Mouse (Mus musculus) heart, embryonic 14.5 days (tissue): Measurements from ENCODE around the gene Cdk4. TPM values are rescaled to one million over a fixed set of nuclear protein-coding genes. Genes with fewer than 3 reads are reported as not detected.

ENCODE experiments used
- ATAC-seq: fragments of 200-750 bp; cut with Nextera tagmentation; 2 replicates; pipeline ENCODE4 v1.8.0; 2017; ENCODE audit warnings: low read depth, moderate TSS enrichment; ENCODE audit not compliant: insufficient number of reproducible peaks, insufficient read depth, low FRiP score
- H3K27ac ChIP-seq, 2 experiments: fragments of 200-500 bp in 1 of 2; fragments of 300-500 bp in 1 of 2; sonication (generic) in 1 of 2; replicated peaks in 1 of 2; 2 replicates each; pipeline ENCODE4 v1.5.1; 2012 to 2014; ENCODE audit warnings: low read depth in 2 of 2, low read length in 2 of 2, control low read depth in 1 of 2, mild to moderate bottlenecking in 1 of 2, mixed read lengths in 1 of 2; ENCODE audit not compliant: control insufficient read depth in 1 of 2, insufficient read depth in 1 of 2
- H3K27me3 ChIP-seq: fragments of 300-500 bp; sonication (generic); 2 replicates; pipeline ENCODE4 v1.6.1; 2014; ENCODE audit warnings: mild to moderate bottlenecking, low read length, control low read depth; ENCODE audit not compliant: control insufficient read depth, insufficient read depth
- H3K36me3 ChIP-seq: fragments of 300-500 bp; sonication (generic); 2 replicates; pipeline ENCODE4 v1.6.1; 2014; ENCODE audit warnings: mild to moderate bottlenecking, control low read depth, low read length, mixed read lengths; ENCODE audit not compliant: control insufficient read depth, insufficient read depth
- H3K4me1 ChIP-seq, 2 experiments: fragments of 200-500 bp in 1 of 2; fragments of 300-500 bp in 1 of 2; sonication (generic) in 1 of 2; 2 replicates each; pipeline ENCODE4 v1.6.1; 2012 to 2014; ENCODE audit warnings: low read length in 2 of 2, control low read depth in 1 of 2, mixed read lengths in 1 of 2; ENCODE audit not compliant: control insufficient read depth in 2 of 2, insufficient read depth in 2 of 2
- H3K4me2 ChIP-seq: fragments of 300-500 bp; sonication (generic); 2 replicates; pipeline ENCODE4 v1.6.1; 2014; ENCODE audit warnings: mild to moderate bottlenecking, low read length
- H3K4me3 ChIP-seq, 2 experiments: fragments of 200-500 bp in 1 of 2; fragments of 300-500 bp in 1 of 2; sonication (generic) in 1 of 2; 2 replicates each; pipeline ENCODE4 v1.5.1; 2012 to 2014; ENCODE audit warnings: low read length in 2 of 2, mild to moderate bottlenecking in 2 of 2, control low read depth in 1 of 2, low read depth in 1 of 2, moderate library complexity in 1 of 2; ENCODE audit not compliant: control insufficient read depth in 1 of 2, insufficient read depth in 1 of 2
- H3K9ac ChIP-seq: fragments of 300-500 bp; sonication (generic); 2 replicates; pipeline ENCODE4 v1.6.1; 2014; ENCODE audit warnings: mild to moderate bottlenecking, low read length
- H3K9me3 ChIP-seq: fragments of 300-500 bp; sonication (generic); 2 replicates; pipeline ENCODE4 v1.6.1; 2016; ENCODE audit warnings: low read length, control low read depth; ENCODE audit not compliant: control insufficient read depth
- WGBS: fragments of 180-500 bp; shearing (Covaris S2); extraction: QIAGEN DNeasy Blood & Tissue Kit; methylation state at CpG from one replicate; pipeline ENCODE4 v1.1.7; 2014; 5-methylcytosine and 5-hydroxymethylcytosine counted together
- polyA plus RNA-seq: library from polyadenylated mRNA; unstranded; fragments of >200 nt; fragmentation: Nextera tagmentation; extraction: Ambion mirVana; gene quantifications from 2 replicates; pipeline ENCODE4 v1.2.1, GENCODE M21; 2014

Cdk4 gene
- polyA plus RNA-seq, 1 experiment from 2014 or later: 946 TPM

DNA sequence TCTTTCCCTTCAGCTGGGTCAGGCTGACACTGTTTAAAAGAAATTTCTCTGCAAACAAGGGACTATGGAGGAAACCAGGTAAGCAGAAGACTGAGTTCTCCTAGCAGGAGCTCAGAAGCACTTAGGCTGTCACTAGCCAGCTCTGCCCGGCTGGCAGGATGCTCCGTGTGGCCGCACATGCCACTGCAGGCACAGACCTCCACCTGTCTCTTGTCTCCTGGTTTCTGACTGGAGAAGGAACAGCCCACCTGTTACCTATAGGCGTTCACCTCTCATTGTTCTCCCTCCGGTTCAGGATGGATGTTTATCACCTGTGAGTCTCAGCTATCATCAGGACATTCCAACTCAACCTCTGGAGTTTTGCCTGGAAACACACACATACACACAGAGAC lies 20.6 kb downstream of the Cdk4 start:
- H3K27ac ChIP-seq: no peak overlapping the region
- no peak for ATAC-seq
- 46% methylated on average over 5 of the region's 5 CpGs for WGBS
- no peak overlapping the region for H3K4me2 ChIP-seq
- peaks cover 6 to 23% of the 10 kb centered on the region in 2 experiments; a peak in 3 of 4 replicates for H3K4me1 ChIP-seq
- no peaks in the 10 kb centered on the region for H3K36me3 ChIP-seq
- H3K9ac ChIP-seq: no peak overlapping the region
- H3K4me3 ChIP-seq: no peak overlapping the region
- no peaks in the 10 kb centered on the region for H3K9me3 ChIP-seq
- peaks cover 86% of the 10 kb centered on the region for H3K27me3 ChIP-seq

DNA sequence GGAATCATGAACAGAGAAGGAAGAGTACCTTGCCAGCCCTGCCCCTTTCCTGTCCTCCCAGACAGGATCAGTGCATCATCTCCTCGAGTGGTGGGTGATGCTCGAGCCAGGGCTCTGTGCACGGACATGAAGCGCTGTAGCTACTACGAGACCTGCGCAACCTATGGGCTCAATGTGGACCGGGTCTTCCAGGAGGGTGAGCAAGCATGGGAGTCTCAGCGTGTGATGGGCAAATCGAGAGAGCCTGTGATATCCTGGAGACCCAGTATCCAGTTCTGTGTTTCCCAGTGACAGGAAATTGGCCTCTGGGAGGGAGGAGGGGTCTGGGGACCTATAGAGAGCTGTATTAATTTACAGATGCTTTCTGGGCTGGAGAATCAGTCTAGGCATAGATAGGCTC lies 21.7 kb downstream of the Cdk4 start:
- Histone ChIP-seq H3K4me3 (no peak overlapping the region), H3K4me2 (no peak overlapping the region), H3K36me3 (no peaks in the 10 kb centered on the region), H3K9me3 (no peaks in the 10 kb centered on the region), H3K27me3 (peaks cover 86% of the 10 kb centered on the region), H3K27ac (no peak overlapping the region), H3K4me1 (peaks cover 6 to 13% of the 10 kb centered on the region in 2 experiments; a peak in 3 of 4 replicates), H3K9ac (no peak overlapping the region)
- ATAC-seq: no peak
- whole genome bisulfite sequencing: 70% methylated on average over 9 of the region's 9 CpGs

DNA sequence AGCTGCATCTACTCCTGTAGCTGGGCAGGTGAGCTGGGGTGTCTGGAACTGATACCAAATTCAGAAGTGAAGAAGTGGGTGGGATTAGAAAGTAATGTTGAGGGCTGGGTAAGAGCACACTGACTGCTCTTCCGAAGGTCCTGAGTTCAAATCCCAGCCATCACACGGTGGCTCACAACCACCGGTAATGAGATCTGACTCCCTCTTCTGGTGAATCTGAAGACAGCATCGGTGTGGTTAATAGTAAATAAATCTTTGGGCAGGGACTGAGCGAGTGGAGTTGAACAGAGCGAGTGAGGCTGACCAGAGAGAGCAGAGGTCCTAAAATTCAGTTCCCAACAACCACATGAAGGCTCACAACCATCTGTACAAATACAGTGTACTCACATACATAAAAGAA lies 22.3 kb downstream of the Cdk4 start:
- Histone ChIP-seq H3K4me3 (no peak overlapping the region), H3K9ac (no peak overlapping the region), H3K4me1 (peaks cover 6 to 11% of the 10 kb centered on the region in 2 experiments; a peak in 3 of 4 replicates), H3K9me3 (no peaks in the 10 kb centered on the region), H3K27ac (no peak overlapping the region), H3K36me3 (no peaks in the 10 kb centered on the region), H3K27me3 (peaks cover 86% of the 10 kb centered on the region), H3K4me2 (no peak overlapping the region)
- WGBS: 72% methylated on average over 6 of the region's 6 CpGs
- ATAC-seq: no peak

DNA sequence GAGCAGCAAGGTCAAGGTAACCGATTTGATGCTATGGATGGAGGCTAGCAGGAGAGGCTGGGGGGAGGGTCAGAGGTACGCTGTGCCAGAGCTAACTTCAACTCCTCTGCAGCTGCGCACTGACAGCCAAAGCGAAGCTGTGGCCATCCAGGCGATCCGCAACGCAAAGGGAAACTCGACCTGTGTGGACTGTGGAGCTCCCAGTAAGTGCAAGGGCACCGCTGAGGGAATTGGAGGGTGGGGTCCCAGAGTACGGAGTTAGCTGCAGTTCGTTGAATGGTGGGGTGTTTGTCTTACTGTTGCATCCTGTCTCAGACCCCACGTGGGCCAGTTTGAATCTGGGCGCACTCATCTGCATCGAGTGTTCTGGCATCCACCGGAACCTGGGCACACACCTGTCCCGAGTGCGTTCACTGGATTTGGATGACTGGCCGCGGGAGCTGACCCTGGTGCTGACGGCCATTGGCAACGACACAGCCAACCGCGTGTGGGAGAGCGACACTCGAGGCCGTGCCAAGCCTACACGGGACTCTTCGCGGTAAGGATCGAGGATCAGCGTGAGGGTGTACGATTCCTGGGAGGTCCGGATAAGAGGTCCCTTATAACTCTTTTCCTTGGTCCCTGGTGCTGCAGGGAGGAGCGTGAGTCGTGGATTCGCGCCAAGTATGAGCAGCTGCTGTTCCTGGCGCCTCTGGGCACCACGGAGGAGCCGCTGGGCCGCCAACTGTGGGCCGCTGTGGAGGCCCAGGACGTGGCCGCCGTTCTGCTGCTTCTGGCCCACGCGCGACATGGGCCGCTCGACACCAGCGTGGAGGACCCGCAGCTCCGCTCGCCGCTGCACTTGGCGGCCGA lies 27.5 kb downstream of the Cdk4 start:
- H3K36me3 ChIP-seq: peaks cover under 1% of the 10 kb centered on the region; the same call in 1 of the 2 replicates
- no peaks in the 10 kb centered on the region for H3K9me3 ChIP-seq
- H3K27me3 ChIP-seq: peaks cover 73% of the 10 kb centered on the region
- H3K4me3 ChIP-seq: peak overlapping the region in 1 of 2 experiments; percentile 16; a peak in 2 of 4 replicates
- peak overlapping the region; percentile 43 for H3K4me2 ChIP-seq
- 9% methylated on average over 57 of the region's 57 CpGs for WGBS
- H3K27ac ChIP-seq: no peak overlapping the region
- peaks cover 10 to 20% of the 10 kb centered on the region in 2 experiments for H3K4me1 ChIP-seq
- H3K9ac ChIP-seq: no peak overlapping the region
- no peak for ATAC-seq

DNA sequence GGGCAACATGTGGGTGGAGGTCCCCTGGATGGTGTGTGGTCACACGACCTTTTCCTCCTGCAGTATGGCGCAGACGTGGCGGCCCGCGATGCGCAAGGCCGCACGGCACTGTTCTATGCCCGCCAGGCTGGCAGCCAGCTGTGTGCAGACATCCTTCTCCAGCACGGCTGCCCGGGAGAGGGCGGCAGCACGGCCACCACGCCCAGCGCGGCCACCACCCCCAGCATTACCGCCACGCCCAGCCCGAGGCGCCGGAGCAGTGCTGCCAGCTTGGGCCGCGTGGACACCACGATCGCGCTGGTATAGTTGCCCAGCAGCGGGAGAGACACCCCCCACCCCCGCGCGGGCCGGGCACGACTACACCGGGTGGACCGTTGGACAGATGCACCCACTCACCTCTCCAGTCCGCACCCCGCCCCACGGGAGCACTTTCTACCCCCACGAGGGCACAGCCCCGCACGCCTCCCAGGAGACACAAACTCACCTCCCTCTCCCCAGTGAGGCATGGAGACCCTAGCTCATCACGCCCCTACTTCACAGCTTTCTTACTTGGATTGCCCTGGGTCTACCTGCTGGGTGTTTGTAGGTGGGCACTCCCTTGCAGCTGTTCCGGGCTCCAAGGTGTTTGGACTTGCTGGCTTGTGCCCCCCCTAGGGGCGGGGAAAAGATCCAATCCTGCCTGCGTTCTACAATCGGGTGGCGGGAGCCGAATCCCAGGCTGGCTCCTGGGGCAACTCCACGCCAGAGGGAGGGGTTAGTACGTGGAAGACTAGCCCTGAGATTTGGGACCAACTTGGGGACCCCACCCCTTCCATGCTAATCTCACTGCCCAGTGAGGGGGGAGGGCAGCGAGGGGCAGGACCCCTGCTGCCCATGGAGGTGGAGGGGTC lies 28.4 kb downstream of the Cdk4 start:
- no peak for ATAC-seq
- Histone ChIP-seq H3K4me1 (peaks cover 10 to 20% of the 10 kb centered on the region in 2 experiments), H3K27me3 (peaks cover 69% of the 10 kb centered on the region), H3K9ac (no peak overlapping the region), H3K4me2 (peak overlapping the region; percentile 43), H3K4me3 (peak overlapping the region in 1 of 2 experiments; percentile 16; a peak in 2 of 4 replicates), H3K36me3 (peaks cover 9% of the 10 kb centered on the region), H3K27ac (no peak overlapping the region), H3K9me3 (no peaks in the 10 kb centered on the region)
- 10% methylated on average over 50 of the region's 51 CpGs for WGBS

DNA sequence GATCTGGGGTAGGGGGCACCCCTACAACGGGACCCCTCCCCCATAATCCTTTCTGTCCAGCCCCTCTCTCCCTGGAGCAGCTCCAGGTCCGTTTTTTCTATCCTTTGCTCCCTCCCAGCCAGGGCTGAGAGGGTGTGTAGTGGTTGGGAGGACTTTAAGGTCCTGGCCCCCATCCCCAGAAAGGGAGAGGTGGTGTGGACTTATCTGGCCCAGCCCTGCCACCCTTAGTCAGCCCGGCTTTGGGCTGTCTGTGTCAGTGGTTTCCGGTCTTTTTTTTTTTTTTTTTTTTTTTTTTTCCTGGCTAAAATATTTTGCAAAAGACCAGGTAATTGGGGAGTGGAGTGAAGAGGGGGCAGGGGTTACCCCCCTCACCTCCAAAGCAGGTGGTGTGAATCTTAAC lies 29.4 kb downstream of the Cdk4 start:
- Histone ChIP-seq H3K27me3 (peaks cover 60% of the 10 kb centered on the region), H3K9ac (no peak overlapping the region), H3K4me2 (no peak overlapping the region), H3K9me3 (no peaks in the 10 kb centered on the region), H3K4me3 (no peak overlapping the region), H3K4me1 (peaks cover 10 to 20% of the 10 kb centered on the region in 2 experiments), H3K36me3 (peaks cover 12% of the 10 kb centered on the region), H3K27ac (no peak overlapping the region)
- no peak for ATAC-seq
- WGBS: 45% methylated on average over 4 of the region's 4 CpGs

DNA sequence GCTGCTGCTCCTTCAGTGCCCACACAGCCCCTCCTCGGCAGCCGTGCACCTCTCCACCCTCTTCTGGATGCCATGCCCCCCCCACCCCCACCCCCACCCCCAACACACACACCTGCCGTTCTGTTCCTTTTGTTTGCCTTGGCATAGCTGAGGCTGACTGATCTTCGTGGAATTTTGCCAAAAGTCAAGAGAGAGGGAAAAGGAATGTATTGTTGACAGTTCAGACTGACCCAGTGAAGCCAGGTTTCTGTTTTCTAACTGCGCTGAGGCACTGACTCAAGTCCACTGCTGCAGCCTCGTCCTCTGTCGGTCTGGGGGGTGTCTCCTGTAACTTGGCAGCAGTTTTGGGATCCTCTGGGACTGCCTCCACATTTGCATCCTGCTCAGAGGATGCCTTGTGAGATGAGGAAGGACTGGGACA lies 31.1 kb downstream of the Cdk4 start:
- H3K9me3 ChIP-seq: no peaks in the 10 kb centered on the region
- peaks cover 44% of the 10 kb centered on the region for H3K27me3 ChIP-seq
- no peak overlapping the region for H3K4me3 ChIP-seq
- H3K9ac ChIP-seq: no peak overlapping the region
- H3K27ac ChIP-seq: no peak overlapping the region
- WGBS: 9% methylated on average over 5 of the region's 7 CpGs
- H3K4me1 ChIP-seq: peaks cover 10 to 20% of the 10 kb centered on the region in 2 experiments
- ATAC-seq: no peak
- H3K4me2 ChIP-seq: peak overlapping the region; percentile 21; the same call in 1 of the 2 replicates
- peaks cover 28% of the 10 kb centered on the region for H3K36me3 ChIP-seq
